ENCODE assay signal across 8 mouse cellular contexts in the genomic region with DNA sequence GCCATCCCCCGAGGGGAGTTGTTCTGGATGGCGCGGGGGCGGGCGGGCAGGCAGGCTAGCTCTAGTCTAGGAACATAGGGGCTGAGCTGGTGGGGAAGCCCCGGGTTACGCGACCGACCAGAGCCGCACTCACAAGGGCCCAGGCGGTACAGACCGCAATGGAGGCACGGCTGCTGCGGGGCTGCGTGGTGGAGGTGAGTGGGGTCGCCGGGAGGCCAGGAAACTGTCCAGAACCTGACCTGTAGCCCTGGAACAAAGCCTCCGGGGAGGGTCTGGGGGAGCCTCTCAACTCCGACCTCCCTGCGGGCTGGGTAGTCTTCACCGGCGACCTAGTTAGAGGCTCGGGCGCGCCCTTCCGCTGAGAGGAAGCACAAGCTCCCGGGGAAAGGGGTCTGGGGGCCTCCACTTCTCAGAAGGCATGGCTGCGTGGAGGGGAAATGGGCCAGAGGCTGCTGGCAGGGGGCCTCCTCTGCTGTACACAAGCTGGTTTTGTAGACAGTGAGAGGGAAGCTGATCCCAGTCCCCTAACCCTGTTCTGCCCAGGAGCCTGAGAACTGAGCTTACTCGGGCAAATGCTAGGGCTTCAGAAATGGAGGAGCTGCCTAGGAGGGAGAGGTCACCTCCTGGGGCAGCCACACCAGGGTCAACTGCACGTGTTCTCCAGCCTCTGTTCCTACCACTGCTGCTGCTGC. TPM values are rescaled to one million over a fixed set of nuclear protein-coding genes. Genes with fewer than 3 reads are reported as not detected.
A peak's percentile ranks its signal among the peaks of the same experiment; 100 is the strongest.
DNase-seq lines count a peak whose midpoint lies in the region; ATAC-seq and TF ChIP-seq lines count a peak whose summit lies in the region.

TSS of gene Tnfrsf25 (plus strand) at position 14 of the 692 bp plus-strand sequence.

- H3K4me3 ChIP-seq in hindbrain, embryonic 10.5 days: peak within 1 kb of the TSS; percentile 39
- no peak within 1 kb of the TSS for H3K4me3 ChIP-seq in liver, postnatal 0 days (ENCODE audit: low read depth, low read length)

- H3K9ac ChIP-seq in liver, postnatal 0 days (replicated peaks): peak within 1 kb of the TSS; percentile 30; the same call in 1 of the 2 replicates

- peak within 1 kb of the TSS; percentile 42; the same call in 1 of the 2 replicates for H3K4me2 ChIP-seq in liver, postnatal 0 days (ENCODE audit: low read depth, low read length)

- DNase-seq in heart, adult 11 months: peak; percentile 94
- DNase-seq in heart, postnatal 36 days: no peak
- DNase-seq in hindbrain, embryonic 10.5 days (ENCODE audit: low spot score): no peak
- DNase-seq in liver, postnatal 0 days: no peak
- DNase-seq in thymus, postnatal 10 days (ENCODE audit: low spot score in 2 of 2): peak; percentile 71 to 81
- DNase-seq in Muller cell, postnatal 12 days (ENCODE audit: inconsistent ontology term): no peak
- DNase-seq in cerebellum, adult 9-11 months: no peak

- H3K36me3 ChIP-seq in hindbrain, embryonic 10.5 days: peaks cover 40% of the 10 kb centered on the region
- peaks cover 5% of the 10 kb centered on the region for H3K36me3 ChIP-seq in liver, postnatal 0 days (replicated peaks; ENCODE audit: insufficient read depth, low read length)

- TF ChIP-seq CTCF in liver, postnatal 0 days (IDR thresholded peaks at IDR 0.05; ENCODE audit: low read depth): no peak

- peak; percentile 59 for ATAC-seq in CD4-positive, CD25-positive, alpha-beta regulatory T cell, adult 4 months
- peak; percentile 30 for ATAC-seq in liver, postnatal 0 days

- intact Hi-C loops in heart, postnatal 36 days (cut with DNase I): no loop called here

- peaks cover 42% of the 10 kb centered on the region for H3K4me1 ChIP-seq in hindbrain, embryonic 10.5 days (replicated peaks)
- peaks cover 8% of the 10 kb centered on the region for H3K4me1 ChIP-seq in liver, postnatal 0 days (ENCODE audit: insufficient read depth)

- H3K27me3 ChIP-seq in hindbrain, embryonic 10.5 days (ENCODE audit: insufficient read depth, poor library complexity, severe bottlenecking): peaks cover 87% of the 10 kb centered on the region
- H3K27me3 ChIP-seq in liver, postnatal 0 days (ENCODE audit: insufficient read depth, low read length): peaks cover 63% of the 10 kb centered on the region

- peak within 1 kb of the TSS; percentile 46 for H3K27ac ChIP-seq in hindbrain, embryonic 10.5 days
- H3K27ac ChIP-seq in liver, postnatal 0 days (ENCODE audit: low read depth): no peak within 1 kb of the TSS

- 2% methylated on average over 30 of the region's 30 CpGs for WGBS in hindbrain, embryonic 10.5 days
- WGBS in liver, postnatal 0 days (ENCODE audit: insufficient replicate concordance): 5% methylated on average over 30 of the region's 30 CpGs

- TF ChIP-seq EP300 in liver, postnatal 0 days (IDR thresholded peaks at IDR 0.05; ENCODE audit: low read depth): no peak

- H3K9me3 ChIP-seq in hindbrain, embryonic 10.5 days: no peaks in the 10 kb centered on the region
- H3K9me3 ChIP-seq in liver, postnatal 0 days (ENCODE audit: low read length): no peaks in the 10 kb centered on the region

RNA-seq across cellular contexts. Expression of gene Tnfrsf25, which starts in this region (rescaled TPM):
- total RNA-seq in heart, postnatal 36 days (2021): 1 to 10 TPM in 1 of 2 experiments, under 1 TPM in 1; 0.81 to 3.2 TPM
- 100 to 1,000 TPM; 125 to 170 TPM for polyA plus RNA-seq in CD4-positive, CD25-positive, alpha-beta regulatory T cell, adult 4 months (2017; shearing (Covaris generic))
- polyA plus RNA-seq in hindbrain, embryonic 10.5 days (2016; fragmentation: Nextera tagmentation; extraction: Ambion mirVana): 0.70 and 0.82 TPM in 2 replicates
- polyA plus RNA-seq in liver, postnatal 0 days (2015; fragmentation: Nextera tagmentation; extraction: Ambion mirVana): 0.15 TPM in 1 of 2 replicates, not detected in the other

Comparison
In these comparisons a context has a peak if more than half of its experiments do, and no peak if none do; other contexts are left out.
1. RNA of gene Tnfrsf25 (polyA plus RNA-seq): 125 to 170 TPM in CD4-positive, CD25-positive, alpha-beta regulatory T cell, adult 4 months; 0.70 to 0.82 TPM in hindbrain, embryonic 10.5 days and 0.15 TPM in liver, postnatal 0 days; every median in the first group is over 10 times any median in the second.
2. DNase-seq: peak in heart, adult 11 months (single experiment) and thymus, postnatal 10 days (2 of 2); none in heart, postnatal 36 days (0 of 2), hindbrain, embryonic 10.5 days (single experiment), liver, postnatal 0 days (single experiment), Muller cell, postnatal 12 days (single experiment) and cerebellum, adult 9-11 months (single experiment).
3. Peak in ATAC-seq, H3K9ac ChIP-seq and H3K4me2 ChIP-seq in liver, postnatal 0 days; RNA of the gene not detected or under 1 TPM.